Mouse (Mus musculus) ES-E14 (cell line): ENCODE measurements around the gene Erf. TPM values are rescaled to one million over a fixed set of nuclear protein-coding genes. Genes with fewer than 3 reads are reported as not detected.

Experiments used
- DNase-seq: peaks from one replicate; pipeline ENCODE4 v3.0.0-alpha.2; 2013; ENCODE audit warnings: low read depth, low spot score
- H3K27ac ChIP-seq: 2 replicates; pipeline ENCODE4 v1.5.1; 2012; ENCODE audit warnings: low read depth, mild to moderate bottlenecking, low read length, moderate library complexity, mixed read lengths; ENCODE audit not compliant: poor library complexity, insufficient read depth, severe bottlenecking
- H3K36me3 ChIP-seq: 2 replicates; pipeline ENCODE4 v1.6.1; 2012; ENCODE audit warnings: mild to moderate bottlenecking, low read length, moderate library complexity, mixed read lengths; ENCODE audit not compliant: control insufficient read depth, poor library complexity, insufficient read depth, severe bottlenecking
- H3K4me1 ChIP-seq, 2 experiments: fragments of 150-350 bp in 1 of 2; sonication (generic) in 1 of 2; 2 replicates each; pipeline ENCODE4 v1.6.1; 2012; ENCODE audit warnings: low read length in 2 of 2, mild to moderate bottlenecking in 1 of 2, mixed read lengths in 1 of 2; ENCODE audit not compliant: control insufficient read depth in 2 of 2, insufficient read depth in 2 of 2, poor library complexity in 1 of 2
- H3K4me3 ChIP-seq, 2 experiments: fragments of 150-350 bp in 1 of 2; sonication (generic) in 1 of 2; 2 replicates each; pipeline ENCODE4 v1.5.1; 2012; ENCODE audit warnings: low read length in 2 of 2, low read depth in 1 of 2, mild to moderate bottlenecking in 1 of 2, mixed read lengths in 1 of 2; ENCODE audit not compliant: insufficient read depth in 1 of 2, poor library complexity in 1 of 2, severe bottlenecking in 1 of 2
- H3K9ac ChIP-seq: 2 replicates; pipeline ENCODE4 v1.6.1; 2012; ENCODE audit warnings: low read depth, mild to moderate bottlenecking, low read length, mixed read lengths; ENCODE audit not compliant: poor library complexity, insufficient read depth, severe bottlenecking
- H3K9me3 ChIP-seq: fragments of 150-350 bp; sonication (generic); 2 replicates; pipeline ENCODE4 v1.6.1; 2012; ENCODE audit warnings: low read depth, mild to moderate bottlenecking, low read length; ENCODE audit not compliant: control insufficient read depth, insufficient read depth
- CHD2 ChIP-seq: IDR thresholded peaks from 2 replicates; pipeline ENCODE4 v1.6.1; 2014; ENCODE audit warnings: mild to moderate bottlenecking, low read depth, low read length, inconsistent platforms
- HCFC1 ChIP-seq: IDR thresholded peaks from 2 replicates; pipeline ENCODE4 v1.6.1; 2012; ENCODE audit warnings: low read length, inconsistent platforms, borderline replicate concordance; ENCODE audit not compliant: insufficient read depth
- MAFK ChIP-seq: IDR thresholded peaks from 2 replicates; pipeline ENCODE4 v1.6.1; 2014; ENCODE audit warnings: mild to moderate bottlenecking, low read depth, low read length, inconsistent platforms; ENCODE audit not compliant: insufficient read depth
- ZC3H11A ChIP-seq: IDR thresholded peaks from 2 replicates; pipeline ENCODE4 v1.6.1; 2012; ENCODE audit warnings: low read depth, mild to moderate bottlenecking, inconsistent platforms, low read length, borderline replicate concordance
- ZNF384 ChIP-seq: IDR thresholded peaks from 2 replicates; pipeline ENCODE4 v1.6.1; 2012; ENCODE audit warnings: low read depth, low read length, inconsistent platforms
- in situ Hi-C, 2 experiments: fragments of 600-800 bp; cut with MboI; formaldehyde crosslinking; loops; one replicate each; pipeline ENCODE4 v1.15.1; 2025; ENCODE audit warnings: low sequenced_read_pairs in 2 of 2, inconsistent platforms in 1 of 2; ENCODE audit not compliant: unreplicated experiment in 2 of 2
- total RNA-seq: library from RNA; depleted of rRNA; stranded (reverse); fragments of 300-350 nt; gene quantifications from 2 replicates; pipeline ENCODE4 v1.2.3, GENCODE M21; 2012

The Erf gene
- total RNA-seq, 1 experiment = 87.1 TPM

DNA sequence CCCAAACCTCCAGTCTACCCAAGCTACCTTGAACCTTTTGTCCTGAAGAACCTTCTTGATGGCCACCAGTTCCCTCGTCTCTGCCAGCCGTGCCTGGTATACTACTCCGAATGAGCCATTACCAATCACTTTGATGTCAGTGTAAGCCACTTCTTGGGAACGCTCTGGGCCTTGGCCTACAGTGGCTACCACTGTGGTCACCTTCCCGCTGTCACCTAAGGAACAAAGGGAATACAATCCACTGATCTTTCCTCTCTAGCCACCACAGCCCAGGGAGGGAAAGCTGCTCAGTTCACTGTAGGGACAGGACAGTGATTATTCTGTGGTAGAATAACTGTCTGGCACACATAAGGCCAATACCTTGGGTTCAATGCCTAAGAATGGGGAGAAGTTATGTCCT, 15.0 kb downstream of the Erf start:
- peaks cover 4% of the 10 kb centered on the region in 2 experiments; a peak in 2 of 4 replicates for H3K4me1 ChIP-seq
- no peak for TF ChIP-seq ZC3H11A
- TF ChIP-seq HCFC1 = no peak
- no peak for TF ChIP-seq MAFK
- H3K9ac ChIP-seq = no peak overlapping the region
- peaks cover 39% of the 10 kb centered on the region for H3K36me3 ChIP-seq
- no peak for DNase-seq
- no peaks in the 10 kb centered on the region for H3K9me3 ChIP-seq
- in situ Hi-C loops = no loop called here
- H3K27ac ChIP-seq = no peak overlapping the region
- H3K4me3 ChIP-seq = no peak overlapping the region

DNA sequence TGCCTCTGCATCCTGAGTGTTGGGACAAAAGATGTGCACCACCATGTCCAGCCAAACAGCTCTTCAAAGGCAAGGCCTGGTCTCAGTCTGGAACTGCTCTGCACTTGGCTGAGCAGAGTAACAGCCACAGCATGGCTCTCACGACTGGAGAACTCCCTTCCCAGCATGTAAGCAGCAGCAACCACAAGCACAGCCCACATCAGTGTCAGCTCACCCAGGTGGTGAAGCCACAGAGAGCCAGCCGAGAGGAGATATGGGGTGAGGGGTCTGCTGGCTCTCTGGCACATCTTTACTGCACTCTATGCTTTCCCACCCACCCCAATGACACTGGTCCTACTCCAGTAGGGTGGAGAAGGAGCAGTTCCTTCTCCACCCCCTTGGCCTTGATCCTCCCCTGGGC, 17.5 kb downstream of the Erf start:
- Histone ChIP-seq H3K36me3 (peaks cover 56% of the 10 kb centered on the region), H3K9ac (no peak overlapping the region), H3K4me3 (no peak overlapping the region), H3K9me3 (no peaks in the 10 kb centered on the region), H3K4me1 (peaks cover 4% of the 10 kb centered on the region in 2 experiments; a peak in 2 of 4 replicates), H3K27ac (no peak overlapping the region)
- no peak for TF ChIP-seq ZC3H11A
- TF ChIP-seq CHD2 = no peak
- TF ChIP-seq MAFK = no peak
- TF ChIP-seq ZNF384 = no peak
- no peak for TF ChIP-seq HCFC1
- DNase-seq = no peak
- in situ Hi-C loops = no loop called here

DNA sequence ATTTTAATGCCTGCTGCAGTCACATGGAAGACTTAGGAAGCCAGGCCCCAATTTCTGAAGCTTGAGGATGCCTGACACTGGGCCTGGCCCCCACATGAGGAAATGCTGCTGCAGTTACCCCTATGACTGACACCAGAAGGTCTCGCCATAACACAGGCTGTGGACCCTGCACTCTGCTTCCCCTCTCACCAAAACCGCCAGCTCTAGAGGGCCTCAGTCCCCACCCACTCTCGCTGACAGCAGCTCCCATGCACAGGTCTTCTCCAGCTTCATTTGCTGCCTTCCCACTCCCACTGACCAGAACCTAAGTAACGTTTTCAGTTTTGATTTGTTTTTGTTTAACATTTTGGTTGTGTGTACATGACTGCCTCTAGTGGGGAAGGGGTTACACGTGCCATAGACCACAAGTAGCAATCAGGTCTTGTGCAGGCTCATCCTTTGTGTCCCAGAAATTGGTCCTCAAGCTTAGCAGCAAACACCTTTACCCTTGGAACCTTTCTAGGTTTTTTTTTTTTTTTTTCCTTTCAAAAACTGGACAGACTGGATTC, 18.4 kb downstream of the Erf start:
- Histone ChIP-seq H3K9ac (no peak overlapping the region), H3K36me3 (peaks cover 63% of the 10 kb centered on the region), H3K9me3 (no peaks in the 10 kb centered on the region), H3K4me3 (no peak overlapping the region), H3K4me1 (peaks cover 4% of the 10 kb centered on the region in 2 experiments; a peak in 2 of 4 replicates), H3K27ac (no peak overlapping the region)
- no peak for DNase-seq
- no peak for TF ChIP-seq ZNF384
- TF ChIP-seq CHD2 = no peak
- no peak for TF ChIP-seq ZC3H11A
- no peak for TF ChIP-seq MAFK
- TF ChIP-seq HCFC1 = no peak
- in situ Hi-C loops = no loop called here

DNA sequence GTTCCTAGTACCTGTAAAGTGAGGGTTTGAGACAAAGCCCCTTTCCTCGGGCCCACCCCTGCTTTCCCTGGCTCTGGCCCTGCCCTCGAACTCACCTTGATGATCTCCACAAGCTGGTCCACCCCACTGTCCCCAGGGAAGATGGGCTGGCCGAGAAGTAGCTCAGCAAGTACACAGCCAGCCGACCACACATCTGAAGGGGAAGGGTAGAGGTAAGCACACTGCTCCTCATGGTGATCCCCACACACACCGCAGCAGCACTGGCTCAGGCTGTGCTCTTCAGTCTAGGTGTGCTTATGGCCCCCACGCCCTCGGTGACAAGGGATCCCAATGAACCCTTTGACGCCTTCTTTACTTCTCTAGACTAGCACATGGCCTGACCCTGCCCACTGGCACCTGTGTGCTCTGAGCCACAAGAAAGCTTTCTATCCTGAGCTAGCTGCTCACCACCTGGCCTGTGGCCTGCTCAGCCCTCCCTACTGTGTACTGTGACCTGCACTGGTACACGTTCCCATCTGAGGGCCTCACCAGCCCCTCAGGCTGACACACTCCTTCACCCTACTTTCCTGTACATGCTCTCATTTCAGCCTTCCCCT, 19.8 kb downstream of the Erf start:
- H3K36me3 ChIP-seq = peaks cover 75% of the 10 kb centered on the region
- no peak for DNase-seq
- TF ChIP-seq MAFK (no peak), HCFC1 (no peak), ZNF384 (no peak), ZC3H11A (no peak)
- H3K27ac ChIP-seq = no peak overlapping the region
- no peak overlapping the region for H3K4me3 ChIP-seq
- peaks cover 0 to 2% of the 10 kb centered on the region in 2 experiments; a peak in 2 of 4 replicates for H3K4me1 ChIP-seq
- in situ Hi-C loops = no loop called here
- no peaks in the 10 kb centered on the region for H3K9me3 ChIP-seq
- no peak overlapping the region for H3K9ac ChIP-seq
